Mouse (Mus musculus) layer of hippocampus, postnatal 10 days (tissue): ENCODE results near the gene Sema3g. TPM values are rescaled to one million over a fixed set of nuclear protein-coding genes. Genes with fewer than 3 reads are reported as not detected.

Experiments used
- DNase-seq, 2 experiments: peaks; one replicate each; pipeline ENCODE4 v3.0.0; 2021; ENCODE audit warnings: low spot score in 2 of 2
- total RNA-seq, 2 experiments: library from RNA; stranded (reverse); gene quantifications; 2 replicates each; pipeline ENCODE4 v1.2.3; 2021

Sema3g gene
- total RNA-seq, 2 experiments from 2014 or later, result 4.7 to 5.4 TPM

DNA sequence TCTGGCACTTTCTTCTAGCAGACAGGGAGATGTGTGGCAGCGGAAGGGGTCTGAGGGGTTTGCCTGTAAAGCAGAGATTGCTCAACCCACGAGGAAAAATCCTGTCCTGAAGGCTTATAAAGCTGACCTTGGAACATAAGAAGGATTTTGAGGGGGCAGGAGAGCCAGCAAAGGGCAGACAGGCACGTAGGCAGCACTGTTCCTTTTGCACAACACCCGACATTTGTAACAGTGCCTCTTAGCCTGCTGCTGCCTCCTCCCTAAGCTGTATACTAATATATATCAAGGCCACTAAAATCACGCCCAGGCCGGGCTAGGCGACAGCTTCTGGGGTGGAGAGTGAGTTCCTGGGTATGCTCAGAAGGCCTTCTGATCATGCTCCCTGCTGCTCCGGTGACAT is 12.8 kb downstream of the Sema3g start:
- no peak for DNase-seq

DNA sequence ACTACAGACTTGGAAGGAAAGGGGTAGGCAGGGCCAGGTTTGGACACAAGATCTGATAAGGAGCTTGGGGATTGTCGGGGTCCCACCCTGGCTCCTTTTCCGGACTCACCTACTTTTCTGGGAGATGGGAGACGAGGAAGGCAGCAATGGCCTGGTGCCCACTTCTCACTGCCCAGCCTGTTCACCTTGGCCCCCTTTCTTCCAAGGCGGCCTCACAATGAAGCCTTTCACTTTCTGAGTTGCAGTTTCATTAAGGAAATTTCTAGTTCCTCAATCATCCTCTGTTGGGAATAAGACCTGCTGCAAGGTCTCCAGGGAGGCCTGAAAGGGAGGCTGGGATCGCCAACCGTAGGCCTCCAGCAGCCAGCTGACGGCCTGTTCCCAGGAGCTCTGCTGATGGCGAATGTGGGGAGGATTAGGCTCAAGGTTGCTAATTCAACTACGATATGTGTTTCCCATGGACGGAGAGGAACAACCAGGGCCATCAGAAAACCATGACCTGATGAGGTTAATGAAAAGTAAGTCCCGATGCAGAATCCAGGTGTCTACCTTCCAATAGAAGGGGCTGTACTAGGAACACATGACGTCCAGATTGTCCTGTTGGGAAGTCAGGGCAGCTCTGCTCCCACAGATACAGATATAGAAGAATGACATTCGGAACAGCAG is 14.9 kb downstream of the Sema3g start:
- no peak for DNase-seq

DNA sequence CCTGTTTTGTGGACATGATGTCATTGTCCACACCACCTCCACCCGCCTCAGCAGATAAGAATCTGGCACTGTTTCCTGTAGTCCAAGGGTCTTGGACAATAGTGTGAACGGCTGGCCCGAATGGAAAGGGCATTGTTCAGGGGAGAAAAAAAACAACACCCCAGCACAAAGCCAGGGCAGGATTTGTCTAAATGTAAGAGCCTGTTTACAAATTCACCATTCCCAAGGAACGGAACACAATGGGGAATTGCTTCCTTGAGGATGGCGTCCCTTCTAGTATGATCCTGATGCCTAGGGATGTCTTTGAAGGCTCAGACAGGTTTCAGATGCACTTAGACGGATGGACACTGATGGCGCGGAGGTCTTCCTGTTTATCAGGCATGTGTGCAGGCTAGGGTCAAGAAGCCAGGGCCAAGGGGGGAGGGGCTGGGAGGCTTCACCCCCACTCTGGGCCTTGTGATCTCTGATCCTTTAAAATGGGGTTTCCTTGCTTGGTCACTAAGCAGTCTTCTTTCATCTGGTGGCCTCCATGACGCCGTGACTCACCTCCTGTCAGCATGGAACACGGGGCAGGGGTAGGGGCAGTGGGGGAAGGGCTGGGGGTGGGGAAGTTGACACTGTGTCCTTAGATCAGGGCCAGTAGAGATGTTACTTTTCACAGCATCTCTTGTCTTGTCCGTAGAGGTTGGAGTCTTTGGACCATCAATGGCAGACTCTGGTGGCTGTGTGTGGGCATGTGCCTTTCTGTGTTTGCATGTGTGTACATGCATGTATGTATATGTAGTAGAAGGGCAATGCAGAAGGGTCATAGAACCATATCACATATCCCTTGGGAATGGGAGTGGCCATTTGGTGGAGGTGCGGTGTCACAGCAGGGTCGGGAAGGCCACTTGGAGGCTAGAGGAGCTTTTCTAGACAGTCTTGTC is 15.7 kb downstream of the Sema3g start:
- DNase-seq, result no peak

DNA sequence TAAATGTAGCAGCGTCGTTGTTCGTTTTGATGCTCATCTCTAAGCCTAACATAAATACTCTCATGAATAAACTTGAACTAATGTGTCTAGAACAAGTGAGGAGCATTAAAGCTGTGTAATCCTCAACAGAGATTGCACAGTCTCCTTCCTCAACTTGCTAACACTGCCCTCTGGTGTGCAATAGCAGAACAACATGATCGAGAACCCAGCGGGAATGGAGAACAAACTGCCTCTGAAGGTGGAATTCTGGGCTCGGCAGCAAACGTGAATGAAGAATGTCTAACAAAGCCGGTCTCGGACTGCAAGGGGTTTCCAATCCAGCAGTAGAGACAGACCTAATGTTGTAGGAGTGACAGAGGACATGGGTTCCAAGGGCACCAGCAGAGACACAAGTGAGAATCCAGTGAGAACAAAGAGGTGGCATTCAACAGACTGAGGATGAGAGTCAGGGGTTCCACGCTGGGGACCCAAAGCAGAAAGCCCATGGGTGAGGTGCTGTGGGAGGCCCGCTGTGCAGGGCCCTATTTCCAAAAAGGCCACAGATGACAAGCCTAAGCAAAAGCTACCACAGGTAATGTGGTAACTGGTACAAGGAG is 16.4 kb downstream of the Sema3g start:
- peak; percentile 92 for DNase-seq

- DNase-seq, result no peak
Observed at GRCm38 (mm10) chr14:31237101-31237882, 19.6 kb downstream of the Sema3g start.

GRCm38 (mm10) chr14:31240528-31240927 is 22.9 kb downstream of the Sema3g start:
- no peak for DNase-seq

- no peak for DNase-seq
Observed at GRCm38 (mm10) chr14:31244777-31245176, 27.1 kb downstream of the Sema3g start.

DNA sequence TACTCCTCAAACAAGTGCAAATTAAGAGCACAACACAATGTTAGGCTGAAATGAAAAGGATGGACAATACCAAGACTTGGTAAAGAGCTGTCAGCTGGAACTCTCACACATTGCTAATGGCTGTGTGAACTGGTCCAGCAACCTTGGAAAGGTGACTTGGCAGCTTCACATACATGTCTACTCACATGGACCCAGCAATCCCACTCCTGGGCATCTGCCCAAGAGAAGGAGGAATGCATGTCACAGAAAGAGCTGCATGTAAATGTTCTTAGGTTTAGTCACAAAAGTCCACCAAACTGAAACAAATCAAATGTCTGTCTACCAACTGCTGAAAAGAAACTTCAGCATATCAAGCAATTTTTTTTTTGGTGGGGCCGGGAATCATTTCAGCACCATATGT is 28.3 kb downstream of the Sema3g start:
- no peak for DNase-seq

DNA sequence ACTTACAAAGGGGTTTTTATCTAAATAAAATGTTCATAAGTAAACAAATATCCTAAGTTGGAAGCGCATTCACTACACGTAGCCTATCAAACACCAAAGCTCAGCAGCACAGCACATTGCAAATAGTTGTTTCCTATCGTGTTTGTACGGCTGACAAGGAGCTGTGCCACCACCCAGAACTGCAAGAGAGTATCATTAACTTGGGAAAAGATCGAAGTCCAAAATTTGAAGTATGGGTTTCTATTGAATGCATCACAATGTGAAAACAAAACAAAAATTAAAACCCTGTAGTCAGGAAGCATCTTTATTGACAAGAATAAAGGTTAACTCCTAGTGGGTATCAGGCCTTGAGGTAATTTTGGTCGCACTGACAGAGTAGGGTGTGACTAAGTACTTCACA is 30.7 kb downstream of the Sema3g start:
- no peak for DNase-seq

- DNase-seq, result no peak
Observed at GRCm38 (mm10) chr14:31250222-31251083, 32.8 kb downstream of the Sema3g start.

GRCm38 (mm10) chr14:31251084-31251604 is 33.5 kb downstream of the Sema3g start, which contains the start of the genes Phf7 and Bap1:
Gene Phf7, minus strand, starts transcription at chr14:31251317.
Gene Bap1, plus strand, starts transcription at chr14:31251450.
- DNase-seq, result peak; percentile 98 to 99

DNA sequence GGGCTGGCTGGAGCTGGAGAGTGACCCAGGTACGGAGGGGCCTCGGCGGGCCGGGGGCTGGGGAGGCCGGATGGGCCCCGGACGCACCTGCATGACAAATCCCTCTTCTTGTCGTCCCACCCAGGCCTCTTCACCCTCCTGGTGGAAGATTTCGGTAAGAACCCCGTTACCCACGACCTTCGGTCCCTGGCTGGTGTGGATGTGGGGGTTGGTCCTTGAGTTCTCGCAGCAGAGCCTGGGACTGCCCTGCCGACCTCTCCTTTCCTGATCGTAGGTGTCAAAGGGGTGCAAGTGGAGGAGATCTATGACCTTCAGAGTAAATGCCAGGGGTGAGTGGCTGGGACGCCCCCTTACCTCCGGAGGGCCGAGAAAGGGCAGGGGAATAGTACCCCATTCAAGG is 34.0 kb downstream of the Sema3g start:
- no peak for DNase-seq

DNA sequence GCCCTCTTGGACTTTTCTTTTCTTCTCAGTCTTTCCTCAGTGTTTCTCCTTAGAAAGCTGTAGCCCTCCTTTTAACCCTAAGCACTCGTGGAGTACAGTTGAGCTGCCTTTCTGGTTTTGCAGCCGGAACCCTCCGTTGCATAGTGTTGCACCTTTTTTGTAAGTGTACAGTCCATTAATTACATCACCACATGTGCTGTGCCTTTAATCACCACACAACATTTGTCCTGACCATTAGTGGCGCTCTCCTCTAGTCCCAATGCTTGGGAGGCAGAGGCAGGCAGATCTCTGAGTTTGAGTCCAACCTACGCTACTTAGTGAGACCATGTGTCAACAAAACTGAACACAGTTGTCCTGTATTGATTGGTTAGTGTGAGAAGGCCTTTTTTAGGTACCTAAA is 34.4 kb downstream of the Sema3g start:
- no peak for DNase-seq

GRCm38 (mm10) chr14:31258476-31259050 is 40.9 kb downstream of the Sema3g start:
- DNase-seq, result no peak

DNA sequence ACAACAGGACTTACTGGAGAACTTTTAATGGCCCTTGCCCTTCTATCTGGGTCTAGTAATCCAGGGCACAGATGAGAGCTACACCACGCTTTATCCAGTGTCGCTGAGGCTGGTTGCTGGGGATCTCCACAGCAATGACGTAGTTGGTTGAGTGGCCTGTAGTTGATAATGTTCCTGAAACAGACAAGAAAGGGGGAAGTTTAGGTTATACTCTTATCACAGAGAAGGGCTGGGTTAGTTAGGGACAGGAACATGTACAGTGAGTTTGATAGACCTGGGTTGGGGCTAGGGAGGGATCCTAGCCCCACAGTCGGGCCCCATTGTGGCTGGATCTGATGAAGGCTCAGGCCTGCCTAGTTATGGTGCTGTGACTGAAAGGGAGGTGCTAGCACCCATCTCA is 42.7 kb downstream of the Sema3g start:
- DNase-seq, result no peak

DNA sequence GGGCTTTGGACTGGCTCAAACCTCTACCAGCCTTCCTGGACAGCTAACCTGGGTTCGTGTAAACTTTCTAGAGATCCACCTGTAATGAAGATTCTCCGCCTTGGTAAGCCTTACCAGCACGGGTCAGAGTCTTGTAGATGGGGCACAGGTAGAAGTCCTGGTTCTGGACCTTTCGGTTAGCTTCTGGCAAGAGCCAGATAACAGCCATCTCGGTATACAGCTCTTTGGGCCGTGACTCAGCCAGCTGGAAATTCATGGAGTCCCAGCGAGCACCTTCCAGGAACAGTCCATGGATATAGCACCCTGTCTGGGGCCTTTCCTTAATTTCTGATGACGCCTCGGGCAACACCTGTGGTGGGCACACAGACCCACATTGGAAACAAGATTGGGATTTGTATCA is 43.3 kb downstream of the Sema3g start:
- no peak for DNase-seq

- DNase-seq, result no peak
Observed at GRCm38 (mm10) chr14:31267649-31268048, 50.0 kb downstream of the Sema3g start.

GRCm38 (mm10) chr14:31268301-31269001 is 50.8 kb downstream of the Sema3g start:
- peak; percentile 34 to 46 for DNase-seq
